Mouse (Mus musculus) intestine, embryonic 16.5 days (tissue): ENCODE measurements around the gene Exosc3. TPM values are rescaled to one million over a fixed set of nuclear protein-coding genes. Genes with fewer than 3 reads are reported as not detected.

Experiments used
- ATAC-seq: fragments of 200-750 bp; cut with Nextera tagmentation; 2 replicates; pipeline ENCODE4 v1.8.0; 2017; ENCODE audit warnings: moderate TSS enrichment, moderate library complexity
- H3K27ac ChIP-seq: fragments of 300-500 bp; sonication (generic); 2 replicates; pipeline ENCODE4 v1.5.1; 2014; ENCODE audit warnings: mild to moderate bottlenecking, low read length
- H3K27me3 ChIP-seq: fragments of 300-500 bp; sonication (generic); replicated peaks from 2 replicates; pipeline ENCODE4 v1.6.1; 2014; ENCODE audit warnings: low read length, control low read depth, mixed read lengths; ENCODE audit not compliant: control insufficient read depth, insufficient read depth
- H3K36me3 ChIP-seq: fragments of 300-500 bp; sonication (generic); 2 replicates; pipeline ENCODE4 v1.6.1; 2014; ENCODE audit warnings: low read length, control low read depth; ENCODE audit not compliant: control insufficient read depth, insufficient read depth
- H3K4me1 ChIP-seq: fragments of 300-500 bp; sonication (generic); 2 replicates; pipeline ENCODE4 v1.6.1; 2014; ENCODE audit warnings: low read length, control low read depth, mixed read lengths; ENCODE audit not compliant: control insufficient read depth, insufficient read depth
- H3K4me2 ChIP-seq: fragments of 300-500 bp; sonication (generic); 2 replicates; pipeline ENCODE4 v1.6.1; 2014; ENCODE audit warnings: low read depth, low read length, control low read depth
- H3K4me3 ChIP-seq: fragments of 300-500 bp; sonication (generic); 2 replicates; pipeline ENCODE4 v1.5.1; 2014; ENCODE audit warnings: mild to moderate bottlenecking, low read length
- H3K9ac ChIP-seq: fragments of 300-500 bp; sonication (generic); 2 replicates; pipeline ENCODE4 v1.6.1; 2014; ENCODE audit warnings: low read depth, low read length
- H3K9me3 ChIP-seq: fragments of 300-500 bp; sonication (generic); 2 replicates; pipeline ENCODE4 v1.6.1; 2016; ENCODE audit warnings: low read length, control low read depth; ENCODE audit not compliant: control insufficient read depth
- WGBS: fragments of 180-500 bp; shearing (Covaris S2); extraction: QIAGEN DNeasy Blood & Tissue Kit; methylation state at CpG from one replicate; pipeline ENCODE4 v1.1.7; 2014; 5-methylcytosine and 5-hydroxymethylcytosine counted together
- polyA plus RNA-seq: library from polyadenylated mRNA; unstranded; fragments of >200 nt; fragmentation: Nextera tagmentation; extraction: Ambion mirVana; gene quantifications from 2 replicates; pipeline ENCODE4 v1.2.1, GENCODE M21; 2015

The Exosc3 gene
- polyA plus RNA-seq, 1 experiment from 2014 or later, result 82.7 TPM

DNA sequence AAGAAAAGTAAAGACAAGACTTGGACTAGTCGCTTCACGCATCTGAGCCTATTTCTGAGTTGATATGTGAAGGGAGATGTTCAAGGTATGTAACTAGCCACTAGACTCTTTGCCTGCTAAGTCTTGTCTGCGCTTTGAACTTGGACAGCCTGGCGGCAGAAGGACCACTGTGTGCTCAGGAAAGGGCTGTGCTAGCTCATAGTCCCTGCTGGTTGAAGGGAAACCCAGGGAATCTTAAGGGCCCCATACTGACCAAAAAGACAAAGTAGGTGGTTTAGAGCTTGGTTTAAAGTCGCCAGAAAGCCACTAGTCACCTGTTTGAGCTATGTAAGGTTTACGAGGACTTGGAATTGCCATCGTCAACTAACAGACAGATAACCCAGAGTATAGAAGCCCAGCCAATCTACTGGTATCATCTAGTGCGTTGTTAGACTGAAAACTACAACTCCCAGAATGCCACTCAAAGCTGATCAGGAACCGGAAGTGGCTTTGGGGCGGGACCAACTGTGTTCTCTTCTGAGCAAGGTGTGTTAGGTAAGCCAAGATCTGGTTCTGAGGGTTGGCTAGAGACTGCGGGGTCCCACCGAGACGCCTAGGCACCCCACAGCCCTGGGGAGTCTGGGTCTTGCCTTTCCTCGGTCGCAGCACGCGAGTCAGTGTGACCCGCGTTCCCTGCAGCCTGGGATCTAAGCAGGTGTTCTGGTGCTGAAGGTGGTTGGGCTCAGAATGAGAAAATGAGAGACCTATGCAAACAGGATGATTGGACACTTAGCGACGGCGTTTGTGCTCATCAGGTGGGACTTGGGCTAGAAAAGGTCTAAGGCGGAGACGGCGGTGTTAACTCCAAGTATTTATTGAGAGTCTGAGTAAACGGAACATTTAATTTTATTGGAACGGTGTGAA lies 45.6 kb downstream of the Exosc3 start, which contains the start of gene Trmt10b:
Gene Trmt10b (plus strand): TSS at position 466 of the 903 bp plus-strand sequence.
- peak within 1 kb of the TSS; percentile 74 for H3K9ac ChIP-seq
- peaks cover 4% of the 10 kb centered on the region; the same call in 1 of the 2 replicates for H3K4me1 ChIP-seq
- ATAC-seq, result peak; percentile 95
- H3K4me2 ChIP-seq, result peak within 1 kb of the TSS; percentile 73
- H3K36me3 ChIP-seq, result 0 out of 2 replicates have a peak, but pooled peaks cover 5% of the 10 kb centered on the region
- no peak within 1 kb of the TSS for H3K27ac ChIP-seq
- H3K27me3 ChIP-seq, result no peaks in the 10 kb centered on the region
- 17% methylated on average over 27 of the region's 27 CpGs for WGBS
- H3K4me3 ChIP-seq, result peak within 1 kb of the TSS; percentile 71
- H3K9me3 ChIP-seq, result no peaks in the 10 kb centered on the region

DNA sequence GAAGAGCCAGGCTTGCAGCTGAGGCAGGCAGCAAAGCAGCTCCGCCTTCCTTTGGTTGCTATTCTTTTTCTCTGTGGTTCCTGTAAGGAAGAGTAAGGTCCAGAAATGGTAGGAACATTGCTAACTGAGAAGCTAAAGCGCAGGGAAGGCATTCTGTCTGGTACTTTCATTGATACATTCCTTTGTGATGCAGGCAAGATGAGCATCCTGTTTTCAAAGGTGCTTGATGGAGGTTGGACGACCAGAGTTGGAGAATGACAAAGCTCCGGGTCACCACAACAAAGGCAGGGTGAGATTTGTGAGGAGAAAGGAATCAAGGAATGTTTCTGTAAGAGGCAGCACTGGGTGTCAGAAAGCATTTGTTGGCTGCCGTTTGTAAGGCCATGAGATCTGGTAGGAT lies 54.6 kb downstream of the Exosc3 start:
- 81% methylated on average over 5 of the region's 5 CpGs for WGBS
- ATAC-seq, result no peak
- no peaks in the 10 kb centered on the region for H3K36me3 ChIP-seq

DNA sequence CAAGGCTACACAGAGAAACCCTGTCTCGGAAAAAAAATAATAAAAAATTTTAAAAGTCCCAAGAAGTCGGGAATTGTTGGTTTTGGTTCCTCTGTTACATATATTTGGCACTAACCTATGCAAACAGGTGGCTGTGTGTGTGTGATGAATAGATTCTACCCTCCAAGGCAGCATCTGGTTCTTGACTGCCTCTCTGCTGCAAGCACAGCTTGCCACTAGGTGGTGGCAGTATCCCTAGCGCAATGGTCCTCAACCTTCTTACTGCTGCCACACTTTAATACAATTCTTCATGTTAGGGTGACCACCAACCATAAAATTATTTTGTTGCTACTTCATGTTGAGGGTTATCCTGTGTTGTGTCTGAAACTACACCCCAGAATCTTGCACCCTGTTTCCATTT lies 56.2 kb downstream of the Exosc3 start:
- Histone ChIP-seq H3K9me3 (no peaks in the 10 kb centered on the region), H3K36me3 (no peaks in the 10 kb centered on the region), H3K4me1 (no peaks in the 10 kb centered on the region), H3K9ac (no peak overlapping the region), H3K27ac (no peak overlapping the region), H3K4me2 (no peak overlapping the region), H3K27me3 (no peaks in the 10 kb centered on the region), H3K4me3 (no peak overlapping the region)
- no peak for ATAC-seq
- 47% methylated on average over 3 of the region's 3 CpGs for WGBS

More for the DNA sequence above, 54.6 kb downstream of the Exosc3 start:
- Histone ChIP-seq H3K4me2 (no peak overlapping the region), H3K9me3 (no peaks in the 10 kb centered on the region), H3K27me3 (no peaks in the 10 kb centered on the region), H3K4me1 (no peaks in the 10 kb centered on the region), H3K9ac (no peak overlapping the region), H3K4me3 (no peak overlapping the region), H3K27ac (no peak overlapping the region)

DNA sequence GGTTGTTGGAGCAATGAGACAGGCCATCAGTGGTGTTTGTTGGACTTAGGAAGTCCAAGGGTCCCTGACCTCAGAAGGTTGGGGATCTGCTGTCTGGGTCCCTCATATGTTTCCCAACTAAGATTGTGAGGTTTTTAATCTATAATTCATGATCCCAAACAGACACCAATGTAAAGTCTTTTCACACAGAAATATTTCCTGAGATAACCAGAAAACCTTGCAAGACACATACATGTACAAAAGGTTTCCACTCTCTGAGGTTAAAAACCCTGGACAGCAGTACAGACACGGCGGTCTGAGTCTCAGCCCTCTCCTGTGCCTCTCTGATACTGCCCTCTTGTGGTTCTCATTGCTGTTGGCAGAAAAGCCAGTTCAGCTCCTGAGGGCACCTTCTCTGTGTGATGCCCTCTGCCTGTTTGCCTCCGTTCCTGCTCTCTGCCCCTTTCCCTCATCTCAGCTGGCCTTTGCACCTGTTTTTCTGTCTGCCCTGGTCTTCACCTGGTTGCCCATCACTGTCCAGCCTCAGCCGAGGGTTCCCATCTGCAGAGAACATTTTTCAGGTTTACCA lies 62.5 kb downstream of the Exosc3 start:
- no peak overlapping the region for H3K9ac ChIP-seq
- peak; percentile 56; the same call in 1 of the 2 replicates for ATAC-seq
- H3K27me3 ChIP-seq, result no peaks in the 10 kb centered on the region
- H3K9me3 ChIP-seq, result no peaks in the 10 kb centered on the region
- no peaks in the 10 kb centered on the region for H3K36me3 ChIP-seq
- no peak overlapping the region for H3K27ac ChIP-seq
- no peak overlapping the region for H3K4me2 ChIP-seq
- WGBS, result 17% methylated on average over 4 of the region's 4 CpGs
- H3K4me3 ChIP-seq, result no peak overlapping the region
- no peaks in the 10 kb centered on the region for H3K4me1 ChIP-seq

DNA sequence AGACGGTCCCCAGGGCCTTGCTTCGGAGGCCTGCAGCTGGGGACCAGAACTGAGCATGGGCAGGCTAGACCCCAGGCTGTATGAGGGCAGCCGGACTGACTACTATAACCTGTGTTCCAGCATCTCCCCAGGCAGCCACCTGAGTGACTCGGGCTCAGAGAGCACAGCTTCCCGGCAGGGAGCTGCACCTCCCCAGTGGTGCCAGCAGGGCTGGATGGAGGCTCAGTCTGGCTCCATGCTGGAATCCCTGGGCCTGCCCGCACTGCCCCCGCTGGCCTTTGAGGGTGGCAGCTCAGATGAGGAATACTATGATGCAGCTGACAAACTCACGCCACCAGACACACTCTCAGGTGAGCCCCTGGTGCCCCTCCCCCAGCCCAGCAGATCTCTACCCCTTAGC lies 63.2 kb downstream of the Exosc3 start:
- H3K27ac ChIP-seq, result no peak overlapping the region
- H3K36me3 ChIP-seq, result no peaks in the 10 kb centered on the region
- no peak; the same call in 1 of the 2 replicates for ATAC-seq
- H3K9me3 ChIP-seq, result no peaks in the 10 kb centered on the region
- 56% methylated on average over 8 of the region's 8 CpGs for WGBS
- H3K27me3 ChIP-seq, result no peaks in the 10 kb centered on the region
- H3K4me3 ChIP-seq, result no peak overlapping the region
- H3K9ac ChIP-seq, result no peak overlapping the region
- no peaks in the 10 kb centered on the region for H3K4me1 ChIP-seq
- H3K4me2 ChIP-seq, result no peak overlapping the region

DNA sequence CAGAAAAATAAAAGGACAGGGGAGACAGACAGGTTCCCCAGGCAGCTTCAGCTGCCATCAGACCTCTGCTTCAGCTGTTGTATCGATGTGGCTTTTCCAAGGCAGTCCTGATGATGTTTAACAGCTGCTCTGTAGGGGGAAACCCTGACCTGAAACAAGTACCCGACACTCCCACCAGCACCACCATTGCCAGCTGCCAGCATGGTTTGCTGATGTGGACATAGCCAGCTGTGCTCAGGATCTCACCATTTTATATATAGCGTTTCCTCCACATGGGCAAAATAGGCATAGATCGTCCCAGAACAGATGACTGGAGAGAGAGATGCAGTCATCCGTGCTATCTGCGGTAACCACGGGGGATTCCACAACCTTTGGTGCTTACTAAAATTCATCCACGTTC lies 66.8 kb downstream of the Exosc3 start:
- no peak for ATAC-seq
- WGBS, result 86% methylated on average over 8 of the region's 8 CpGs
- no peaks in the 10 kb centered on the region for H3K27me3 ChIP-seq
- H3K36me3 ChIP-seq, result no peaks in the 10 kb centered on the region
- H3K4me3 ChIP-seq, result no peak overlapping the region
- H3K27ac ChIP-seq, result no peak overlapping the region
- no peak overlapping the region for H3K9ac ChIP-seq
- H3K4me2 ChIP-seq, result no peak overlapping the region
- no peaks in the 10 kb centered on the region for H3K9me3 ChIP-seq
- no peaks in the 10 kb centered on the region for H3K4me1 ChIP-seq

DNA sequence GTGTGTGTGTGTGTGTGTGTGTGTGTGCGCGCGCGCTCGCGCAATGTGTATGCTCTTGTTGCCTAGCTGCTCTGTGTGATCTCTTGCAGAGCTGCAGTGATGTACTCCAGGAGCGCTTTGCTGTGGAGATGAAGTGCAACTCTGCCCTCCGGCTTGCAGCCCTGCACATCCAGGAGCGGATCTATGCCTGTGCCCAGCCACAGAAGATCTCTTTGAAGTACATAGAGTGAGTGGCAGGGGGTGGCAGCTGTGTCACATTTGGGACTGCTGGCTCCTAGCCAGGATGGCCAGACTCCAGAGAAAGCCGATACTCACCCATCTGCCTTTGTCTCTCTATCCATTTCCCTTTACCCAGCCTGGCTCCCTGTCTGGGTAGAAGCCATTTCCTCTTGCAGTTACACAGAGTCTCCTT lies 71.5 kb downstream of the Exosc3 start:
- Histone ChIP-seq H3K4me1 (no peaks in the 10 kb centered on the region), H3K27ac (no peak overlapping the region), H3K9me3 (no peaks in the 10 kb centered on the region), H3K9ac (no peak overlapping the region), H3K4me3 (no peak overlapping the region), H3K27me3 (no peaks in the 10 kb centered on the region), H3K36me3 (no peaks in the 10 kb centered on the region), H3K4me2 (peak overlapping the region; percentile 10; the same call in 1 of the 2 replicates)
- WGBS, result 45% methylated on average over 10 of the region's 10 CpGs
- peak; percentile 77 for ATAC-seq

DNA sequence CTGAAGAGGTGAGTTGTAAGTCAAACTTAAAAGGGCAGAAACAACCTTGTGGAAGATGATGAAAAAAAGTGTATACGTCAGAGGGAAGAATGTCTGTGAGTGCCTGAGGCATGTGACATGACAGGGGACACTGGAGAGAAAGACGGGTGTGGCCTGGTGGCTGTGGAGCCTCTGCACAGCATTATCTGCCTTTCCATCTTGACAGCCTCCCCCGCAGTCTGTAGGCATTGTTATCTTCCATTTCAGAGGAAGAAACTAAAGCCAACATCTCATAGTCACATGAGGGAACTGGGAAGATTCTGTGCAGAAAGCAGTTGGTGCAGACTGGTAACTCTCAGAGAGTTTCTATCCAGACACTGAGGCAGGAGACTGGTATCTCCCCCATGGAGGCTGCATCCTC lies 74.6 kb downstream of the Exosc3 start:
- no peaks in the 10 kb centered on the region for H3K36me3 ChIP-seq
- H3K27me3 ChIP-seq, result no peaks in the 10 kb centered on the region
- no peak overlapping the region for H3K27ac ChIP-seq
- no peaks in the 10 kb centered on the region for H3K4me1 ChIP-seq
- 57% methylated on average over 3 of the region's 3 CpGs for WGBS
- no peak overlapping the region for H3K9ac ChIP-seq
- no peak for ATAC-seq
- no peak overlapping the region for H3K4me2 ChIP-seq
- H3K9me3 ChIP-seq, result no peaks in the 10 kb centered on the region
- no peak overlapping the region for H3K4me3 ChIP-seq
